Mouse (Mus musculus) midbrain, embryonic 16.5 days (tissue): ENCODE data around the gene Trim45. TPM values are rescaled to one million over a fixed set of nuclear protein-coding genes. Genes with fewer than 3 reads are reported as not detected.

ENCODE experiments used
- ATAC-seq: fragments of 200-750 bp; cut with Nextera tagmentation; 2 replicates; pipeline ENCODE4 v1.8.0; 2017; ENCODE audit warnings: moderate TSS enrichment
- H3K27ac ChIP-seq: fragments of 300-500 bp; sonication (generic); 2 replicates; pipeline ENCODE4 v1.5.1; 2014; ENCODE audit warnings: mild to moderate bottlenecking, low read length, mixed read lengths
- H3K27me3 ChIP-seq: fragments of 300-500 bp; sonication (generic); 2 replicates; pipeline ENCODE4 v1.6.1; 2014; ENCODE audit warnings: low read depth, low read length, mixed read lengths; ENCODE audit not compliant: control insufficient read depth, insufficient read depth
- H3K36me3 ChIP-seq: fragments of 300-500 bp; sonication (generic); 2 replicates; pipeline ENCODE4 v1.6.1; 2014; ENCODE audit warnings: mild to moderate bottlenecking, low read length, moderate library complexity, mixed read lengths; ENCODE audit not compliant: control insufficient read depth, insufficient read depth
- H3K4me1 ChIP-seq: fragments of 300-500 bp; sonication (generic); 2 replicates; pipeline ENCODE4 v1.6.1; 2014; ENCODE audit warnings: mild to moderate bottlenecking, low read length, mixed read lengths; ENCODE audit not compliant: control insufficient read depth, insufficient read depth
- H3K4me2 ChIP-seq: fragments of 300-500 bp; sonication (generic); 2 replicates; pipeline ENCODE4 v1.6.1; 2014; ENCODE audit warnings: mild to moderate bottlenecking, low read length, mixed read lengths
- H3K4me3 ChIP-seq: fragments of 300-500 bp; sonication (generic); 2 replicates; pipeline ENCODE4 v1.5.1; 2014; ENCODE audit warnings: low read depth, mild to moderate bottlenecking, low read length, moderate library complexity, mixed read lengths
- H3K9ac ChIP-seq: fragments of 300-500 bp; sonication (generic); 2 replicates; pipeline ENCODE4 v1.6.1; 2014; ENCODE audit warnings: low read depth, low read length, mixed read lengths
- H3K9me3 ChIP-seq: fragments of 300-500 bp; sonication (generic); replicated peaks from 2 replicates; pipeline ENCODE4 v1.6.1; 2014; ENCODE audit warnings: mild to moderate bottlenecking, low read length, mixed read lengths; ENCODE audit not compliant: control insufficient read depth, poor library complexity, severe bottlenecking
- WGBS: fragments of 180-500 bp; shearing (Covaris S2); extraction: QIAGEN DNeasy Blood & Tissue Kit; methylation state at CpG from one replicate; pipeline ENCODE4 v1.1.7; 2014; 5-methylcytosine and 5-hydroxymethylcytosine counted together
- polyA plus RNA-seq: library from polyadenylated mRNA; unstranded; fragments of >200 nt; fragmentation: Nextera tagmentation; extraction: Ambion mirVana; gene quantifications from 2 replicates; pipeline ENCODE4 v1.2.1, GENCODE M21; 2015

Gene Trim45
- polyA plus RNA-seq, 1 experiment from 2014 or later: 8.6 TPM

- Histone ChIP-seq H3K4me2 (no peak overlapping the region; the same call in 1 of the 2 replicates), H3K27me3 (no peaks in the 10 kb centered on the region), H3K4me1 (peaks cover 28% of the 10 kb centered on the region), H3K4me3 (no peak overlapping the region), H3K27ac (no peak overlapping the region), H3K36me3 (peaks cover 11% of the 10 kb centered on the region), H3K9ac (no peak overlapping the region), H3K9me3 (no peaks in the 10 kb centered on the region)
- whole genome bisulfite sequencing: 72% methylated on average over 6 of the region's 6 CpGs
- ATAC-seq: no peak
These were observed 2.2 kb downstream of the Trim45 start for GRCm38 (mm10) chr3:100924065-100924732.

GRCm38 (mm10) chr3:100925176-100925575 is 3.2 kb downstream of the Trim45 start:
- no peak for ATAC-seq
- Histone ChIP-seq H3K4me3 (no peak overlapping the region), H3K9me3 (no peaks in the 10 kb centered on the region), H3K27ac (no peak overlapping the region), H3K9ac (no peak overlapping the region), H3K4me1 (peaks cover 28% of the 10 kb centered on the region), H3K4me2 (no peak overlapping the region), H3K27me3 (no peaks in the 10 kb centered on the region), H3K36me3 (peaks cover 14% of the 10 kb centered on the region)
- 85% methylated on average over 16 of the region's 16 CpGs for WGBS

- no peak for ATAC-seq
- H3K36me3 ChIP-seq: peaks cover 44% of the 10 kb centered on the region
- no peak overlapping the region for H3K27ac ChIP-seq
- no peak overlapping the region for H3K4me2 ChIP-seq
- no peaks in the 10 kb centered on the region for H3K9me3 ChIP-seq
- H3K4me1 ChIP-seq: peaks cover 6% of the 10 kb centered on the region
- 95% methylated on average over 23 of the region's 23 CpGs for WGBS
- H3K9ac ChIP-seq: no peak overlapping the region
- no peaks in the 10 kb centered on the region for H3K27me3 ChIP-seq
- H3K4me3 ChIP-seq: no peak overlapping the region
These were observed 9.5 kb downstream of the Trim45 start for GRCm38 (mm10) chr3:100931332-100932076.

GRCm38 (mm10) chr3:100932077-100932944 is 10.3 kb downstream of the Trim45 start:
- peaks cover 44% of the 10 kb centered on the region for H3K36me3 ChIP-seq
- no peak overlapping the region for H3K4me2 ChIP-seq
- H3K4me1 ChIP-seq: no peaks in the 10 kb centered on the region
- no peak overlapping the region for H3K9ac ChIP-seq
- ATAC-seq: no peak
- WGBS: 78% methylated on average over 11 of the region's 11 CpGs
- no peak overlapping the region for H3K27ac ChIP-seq
- no peaks in the 10 kb centered on the region for H3K9me3 ChIP-seq
- no peak overlapping the region for H3K4me3 ChIP-seq
- H3K27me3 ChIP-seq: no peaks in the 10 kb centered on the region

GRCm38 (mm10) chr3:100935521-100935920 is 13.5 kb downstream of the Trim45 start:
- no peaks in the 10 kb centered on the region for H3K9me3 ChIP-seq
- H3K36me3 ChIP-seq: peaks cover 33% of the 10 kb centered on the region
- H3K9ac ChIP-seq: no peak overlapping the region
- H3K27ac ChIP-seq: no peak overlapping the region
- WGBS: 92% methylated on average over 6 of the region's 6 CpGs
- no peaks in the 10 kb centered on the region for H3K27me3 ChIP-seq
- no peak for ATAC-seq
- H3K4me3 ChIP-seq: no peak overlapping the region
- H3K4me2 ChIP-seq: no peak overlapping the region
- no peaks in the 10 kb centered on the region for H3K4me1 ChIP-seq

- Histone ChIP-seq H3K9ac (no peak overlapping the region), H3K4me1 (no peaks in the 10 kb centered on the region), H3K4me3 (no peak overlapping the region), H3K9me3 (no peaks in the 10 kb centered on the region), H3K36me3 (peaks cover 33% of the 10 kb centered on the region), H3K27me3 (no peaks in the 10 kb centered on the region), H3K27ac (no peak overlapping the region), H3K4me2 (no peak overlapping the region)
- WGBS: 90% methylated on average over 6 of the region's 6 CpGs
- ATAC-seq: no peak
These were observed 14.2 kb downstream of the Trim45 start for GRCm38 (mm10) chr3:100936201-100936600.

GRCm38 (mm10) chr3:100938211-100938610 is 16.2 kb downstream of the Trim45 start:
- Histone ChIP-seq H3K4me2 (no peak overlapping the region), H3K27me3 (no peaks in the 10 kb centered on the region), H3K4me3 (no peak overlapping the region), H3K9me3 (no peaks in the 10 kb centered on the region), H3K27ac (no peak overlapping the region), H3K36me3 (peaks cover 14% of the 10 kb centered on the region), H3K4me1 (no peaks in the 10 kb centered on the region), H3K9ac (no peak overlapping the region)
- no peak for ATAC-seq
- WGBS: 92% methylated on average over 4 of the region's 4 CpGs

- Histone ChIP-seq H3K9me3 (no peaks in the 10 kb centered on the region), H3K4me2 (no peak overlapping the region), H3K27ac (no peak overlapping the region), H3K27me3 (no peaks in the 10 kb centered on the region), H3K4me3 (no peak overlapping the region), H3K9ac (no peak overlapping the region), H3K4me1 (no peaks in the 10 kb centered on the region), H3K36me3 (peaks cover 6% of the 10 kb centered on the region; the same call in 1 of the 2 replicates)
- no peak for ATAC-seq
- WGBS: 94% methylated on average over 4 of the region's 4 CpGs
These were observed 18.6 kb downstream of the Trim45 start for GRCm38 (mm10) chr3:100940496-100941037.
